Mouse (Mus musculus) lung, embryonic 16.5 days (tissue): Measurements from ENCODE around the gene Gsdme. TPM values are rescaled to one million over a fixed set of nuclear protein-coding genes. Genes with fewer than 3 reads are reported as not detected.

Source experiments
- ATAC-seq: fragments of 200-750 bp; cut with Nextera tagmentation; 2 replicates; pipeline ENCODE4 v1.8.0; 2017; ENCODE audit warnings: low read depth, mild to moderate bottlenecking, moderate library complexity
- H3K27ac ChIP-seq: fragments of 300-500 bp; sonication (generic); 2 replicates; pipeline ENCODE4 v1.5.1; 2014; ENCODE audit warnings: mild to moderate bottlenecking, control low read depth, low read length
- H3K27me3 ChIP-seq: fragments of 300-500 bp; sonication (generic); 2 replicates; pipeline ENCODE4 v1.6.1; 2014; ENCODE audit warnings: low read depth, low read length, mixed read lengths; ENCODE audit not compliant: control insufficient read depth, insufficient read depth
- H3K36me3 ChIP-seq: fragments of 300-500 bp; sonication (generic); 2 replicates; pipeline ENCODE4 v1.6.1; 2014; ENCODE audit warnings: low read length; ENCODE audit not compliant: control insufficient read depth, insufficient read depth
- H3K4me1 ChIP-seq: fragments of 300-500 bp; sonication (generic); replicated peaks from 2 replicates; pipeline ENCODE4 v1.6.1; 2014; ENCODE audit warnings: low read length, mixed read lengths; ENCODE audit not compliant: control insufficient read depth, insufficient read depth
- H3K4me2 ChIP-seq: fragments of 300-500 bp; sonication (generic); 2 replicates; pipeline ENCODE4 v1.6.1; 2014; ENCODE audit warnings: low read depth, low read length, control low read depth
- H3K4me3 ChIP-seq: fragments of 300-500 bp; sonication (generic); 2 replicates; pipeline ENCODE4 v1.5.1; 2014; ENCODE audit warnings: mild to moderate bottlenecking, low read length, control low read depth
- H3K9ac ChIP-seq: fragments of 300-500 bp; sonication (generic); 2 replicates; pipeline ENCODE4 v1.6.1; 2014; ENCODE audit warnings: low read length, control low read depth
- H3K9me3 ChIP-seq: fragments of 300-500 bp; sonication (generic); 2 replicates; pipeline ENCODE4 v1.6.1; 2016; ENCODE audit warnings: low read length; ENCODE audit not compliant: control insufficient read depth
- WGBS: fragments of 180-500 bp; shearing (Covaris S2); extraction: QIAGEN DNeasy Blood & Tissue Kit; methylation state at CpG from one replicate; pipeline ENCODE4 v1.1.7; 2014; 5-methylcytosine and 5-hydroxymethylcytosine counted together
- polyA plus RNA-seq: library from polyadenylated mRNA; unstranded; fragments of >200 nt; fragmentation: Nextera tagmentation; extraction: Ambion mirVana; gene quantifications from 2 replicates; pipeline ENCODE4 v1.2.1, GENCODE M21; 2015

Gene Gsdme
- polyA plus RNA-seq, 1 experiment from 2014 or later, result 32.0 TPM

DNA sequence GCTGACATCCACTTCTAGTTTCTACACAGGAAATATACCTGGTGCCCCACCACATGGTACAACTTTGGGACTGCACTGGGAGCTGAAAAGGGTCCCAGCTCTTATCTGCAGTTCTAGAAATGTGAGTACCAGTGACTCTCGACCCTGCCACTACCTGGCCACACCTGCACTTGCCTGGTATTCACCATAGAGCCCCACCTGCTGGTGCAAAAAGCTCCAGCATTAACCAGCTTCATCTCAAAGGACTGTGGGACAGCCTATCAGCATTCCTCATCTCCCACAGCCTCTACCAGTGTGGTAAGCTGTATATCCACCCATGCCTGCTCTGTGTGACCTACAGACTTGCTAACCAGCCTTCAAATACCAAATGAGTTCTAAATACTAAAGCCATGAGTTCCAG is 30.7 kb downstream of the Gsdme start:
- 33% methylated on average over 1 of the region's 1 CpGs for WGBS
- Histone ChIP-seq H3K27ac (no peak overlapping the region), H3K4me2 (no peak overlapping the region), H3K9me3 (no peaks in the 10 kb centered on the region), H3K9ac (no peak overlapping the region), H3K4me3 (no peak overlapping the region), H3K4me1 (no peaks in the 10 kb centered on the region), H3K27me3 (no peaks in the 10 kb centered on the region), H3K36me3 (no peaks in the 10 kb centered on the region)
- ATAC-seq, result no peak

- ATAC-seq, result no peak
- WGBS, result 87% methylated on average over 5 of the region's 5 CpGs
- H3K9me3 ChIP-seq, result no peaks in the 10 kb centered on the region
- no peak overlapping the region for H3K4me2 ChIP-seq
- H3K4me1 ChIP-seq, result no peaks in the 10 kb centered on the region
- H3K27me3 ChIP-seq, result no peaks in the 10 kb centered on the region
- no peak overlapping the region for H3K9ac ChIP-seq
- no peak overlapping the region for H3K27ac ChIP-seq
- H3K4me3 ChIP-seq, result no peak overlapping the region
- no peaks in the 10 kb centered on the region for H3K36me3 ChIP-seq
Measured at GRCm38 (mm10) chr6:50231288-50231687, 32.4 kb downstream of the Gsdme start.

- no peak overlapping the region for H3K27ac ChIP-seq
- no peak overlapping the region for H3K9ac ChIP-seq
- no peaks in the 10 kb centered on the region for H3K4me1 ChIP-seq
- H3K4me2 ChIP-seq, result no peak overlapping the region
- H3K9me3 ChIP-seq, result no peaks in the 10 kb centered on the region
- H3K36me3 ChIP-seq, result no peaks in the 10 kb centered on the region
- H3K4me3 ChIP-seq, result no peak overlapping the region
- peak; percentile 57; the same call in 1 of the 2 replicates for ATAC-seq
- 66% methylated on average over 5 of the region's 5 CpGs for WGBS
- no peaks in the 10 kb centered on the region for H3K27me3 ChIP-seq
Measured at GRCm38 (mm10) chr6:50228180-50228579, 35.5 kb downstream of the Gsdme start.

DNA sequence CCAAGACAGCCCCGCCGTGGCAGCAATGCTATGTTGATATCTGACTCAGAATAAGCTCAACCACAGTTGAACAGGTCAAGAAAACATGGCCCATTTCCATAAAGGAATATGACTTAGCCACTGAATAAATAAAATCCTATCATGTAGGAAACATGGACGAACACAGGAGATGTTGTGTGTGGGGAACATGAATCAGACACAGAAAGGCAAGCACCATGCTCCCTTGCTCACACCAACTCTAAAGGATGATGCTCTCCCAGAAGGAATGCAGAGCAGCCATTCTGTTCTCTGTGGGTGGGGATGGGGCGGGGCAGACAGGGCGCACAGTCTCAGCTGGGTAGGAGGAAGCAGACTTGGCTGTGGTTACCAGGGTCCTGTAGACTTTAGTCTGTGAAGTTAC is 38.4 kb downstream of the Gsdme start:
- Histone ChIP-seq H3K9ac (no peak overlapping the region), H3K9me3 (no peaks in the 10 kb centered on the region), H3K4me2 (no peak overlapping the region), H3K27ac (no peak overlapping the region), H3K4me3 (no peak overlapping the region), H3K4me1 (no peaks in the 10 kb centered on the region), H3K36me3 (no peaks in the 10 kb centered on the region), H3K27me3 (no peaks in the 10 kb centered on the region)
- no peak for ATAC-seq
- 85% methylated on average over 5 of the region's 5 CpGs for WGBS

DNA sequence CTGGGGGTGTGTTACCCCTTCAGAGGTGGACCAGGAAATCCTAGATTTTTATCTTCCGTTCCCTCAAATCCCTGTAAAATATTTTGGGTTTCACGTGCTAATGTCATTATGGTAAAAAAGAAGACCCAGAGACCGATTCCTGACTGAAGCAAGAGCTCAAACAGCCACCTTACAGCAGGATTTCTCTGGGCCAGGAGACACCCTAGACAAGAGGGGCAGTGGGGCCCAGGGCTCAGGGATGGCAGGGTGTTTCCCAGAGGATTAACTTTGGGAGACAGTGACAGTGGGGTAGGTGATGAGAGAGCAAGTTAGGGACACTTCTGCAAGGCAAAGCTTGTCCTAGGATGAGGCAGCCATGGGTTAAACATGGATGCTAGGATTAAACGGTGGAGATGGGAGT is 40.1 kb downstream of the Gsdme start:
- H3K4me2 ChIP-seq, result no peak overlapping the region
- no peak overlapping the region for H3K9ac ChIP-seq
- no peaks in the 10 kb centered on the region for H3K4me1 ChIP-seq
- H3K4me3 ChIP-seq, result no peak overlapping the region
- H3K36me3 ChIP-seq, result no peaks in the 10 kb centered on the region
- H3K9me3 ChIP-seq, result no peaks in the 10 kb centered on the region
- 84% methylated on average over 4 of the region's 4 CpGs for WGBS
- no peaks in the 10 kb centered on the region for H3K27me3 ChIP-seq
- ATAC-seq, result no peak
- no peak overlapping the region for H3K27ac ChIP-seq

DNA sequence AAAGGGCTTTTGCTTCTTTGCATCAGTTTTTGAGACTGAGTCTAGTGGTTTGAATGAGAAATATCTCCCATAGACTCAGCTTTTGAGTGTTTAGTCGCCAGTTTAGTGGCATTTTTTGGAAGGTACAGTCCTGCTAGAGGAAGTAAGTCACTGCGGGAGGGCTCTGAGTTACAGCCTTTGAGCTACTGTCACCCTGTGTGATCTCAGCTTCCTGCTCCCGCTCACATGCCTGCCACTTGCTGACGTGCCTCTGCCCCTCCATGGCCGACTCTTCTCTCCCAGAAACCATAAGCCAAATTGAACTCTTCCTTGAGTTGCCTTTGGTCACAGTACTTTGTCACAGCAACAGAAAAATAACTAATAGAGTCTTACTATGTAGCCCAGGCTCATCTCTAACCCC is 40.7 kb downstream of the Gsdme start:
- Histone ChIP-seq H3K9me3 (no peaks in the 10 kb centered on the region), H3K27ac (no peak overlapping the region), H3K9ac (no peak overlapping the region), H3K4me2 (no peak overlapping the region), H3K36me3 (no peaks in the 10 kb centered on the region), H3K4me1 (no peaks in the 10 kb centered on the region), H3K27me3 (no peaks in the 10 kb centered on the region), H3K4me3 (no peak overlapping the region)
- ATAC-seq, result no peak
- 70% methylated on average over 5 of the region's 5 CpGs for WGBS

DNA sequence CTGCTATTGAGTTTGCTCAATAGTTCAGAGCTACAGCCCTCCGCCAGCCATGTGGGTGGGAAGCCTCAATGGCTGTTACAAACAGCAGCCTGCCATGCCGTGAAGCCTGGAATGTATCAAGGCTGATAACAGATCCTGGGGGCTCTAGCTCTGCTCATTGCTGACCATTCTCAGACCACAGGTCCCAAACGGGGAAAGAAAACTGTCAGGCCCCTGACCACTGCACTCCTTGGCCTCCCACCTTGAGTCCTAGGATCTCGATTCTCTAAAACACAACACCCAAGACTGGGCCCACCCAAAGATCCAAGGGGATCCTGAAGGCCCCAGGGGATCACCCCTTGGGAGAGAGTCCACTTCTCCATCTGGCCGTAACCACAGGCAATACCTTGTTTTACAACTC is 41.3 kb downstream of the Gsdme start:
- H3K27ac ChIP-seq, result no peak overlapping the region
- no peak overlapping the region for H3K4me2 ChIP-seq
- H3K4me1 ChIP-seq, result no peaks in the 10 kb centered on the region
- no peak for ATAC-seq
- H3K9ac ChIP-seq, result no peak overlapping the region
- no peak overlapping the region for H3K4me3 ChIP-seq
- H3K36me3 ChIP-seq, result no peaks in the 10 kb centered on the region
- no peaks in the 10 kb centered on the region for H3K27me3 ChIP-seq
- H3K9me3 ChIP-seq, result no peaks in the 10 kb centered on the region
- WGBS, result 69% methylated on average over 5 of the region's 5 CpGs

DNA sequence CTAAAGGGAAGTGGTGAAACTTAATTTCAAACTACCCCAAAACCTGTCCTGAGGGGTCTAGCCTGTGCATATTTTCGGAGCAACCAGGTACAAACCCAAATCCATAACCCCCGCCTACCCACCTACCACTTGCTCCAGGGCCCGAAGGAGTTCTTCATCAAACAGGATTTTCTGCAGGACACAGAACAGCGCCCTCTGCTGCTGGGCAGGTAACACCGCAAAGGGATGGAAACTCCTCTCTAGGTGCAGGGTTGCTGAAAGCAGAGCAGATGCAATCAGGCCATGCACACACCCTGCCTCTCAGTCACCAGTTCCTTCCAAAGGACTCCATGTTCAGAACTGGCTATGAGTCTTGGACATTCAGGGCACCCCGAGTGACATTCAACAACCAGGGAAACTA is 42.8 kb downstream of the Gsdme start:
- H3K4me2 ChIP-seq, result no peak overlapping the region
- ATAC-seq, result no peak
- H3K4me1 ChIP-seq, result no peaks in the 10 kb centered on the region
- H3K9ac ChIP-seq, result no peak overlapping the region
- no peak overlapping the region for H3K4me3 ChIP-seq
- no peaks in the 10 kb centered on the region for H3K27me3 ChIP-seq
- no peaks in the 10 kb centered on the region for H3K36me3 ChIP-seq
- H3K9me3 ChIP-seq, result no peaks in the 10 kb centered on the region
- H3K27ac ChIP-seq, result no peak overlapping the region
- 45% methylated on average over 6 of the region's 6 CpGs for WGBS

DNA sequence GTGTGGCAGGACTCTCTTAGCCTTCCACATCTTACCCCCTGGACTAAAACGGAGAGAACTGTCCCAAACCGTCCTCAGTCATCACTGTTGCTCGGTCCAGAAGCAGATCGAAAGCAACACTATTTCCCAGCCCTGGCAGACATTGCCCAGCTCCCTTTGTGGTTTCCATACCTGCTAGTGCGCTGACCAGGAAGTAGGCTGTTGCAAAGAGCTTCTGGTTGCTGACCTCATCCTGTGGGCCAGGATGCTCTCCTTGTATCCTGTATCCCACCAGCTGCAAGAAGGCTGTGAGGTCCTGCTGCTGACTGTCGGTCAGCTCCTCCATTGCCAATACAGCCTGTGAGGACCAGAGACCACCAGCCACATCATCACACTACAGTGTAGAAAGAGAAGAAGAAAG is 44.6 kb downstream of the Gsdme start:
- H3K4me3 ChIP-seq, result no peak overlapping the region
- H3K9me3 ChIP-seq, result no peaks in the 10 kb centered on the region
- WGBS, result 84% methylated on average over 6 of the region's 6 CpGs
- no peak overlapping the region for H3K4me2 ChIP-seq
- H3K4me1 ChIP-seq, result no peaks in the 10 kb centered on the region
- no peaks in the 10 kb centered on the region for H3K27me3 ChIP-seq
- H3K9ac ChIP-seq, result no peak overlapping the region
- no peak overlapping the region for H3K27ac ChIP-seq
- no peaks in the 10 kb centered on the region for H3K36me3 ChIP-seq
- ATAC-seq, result no peak

DNA sequence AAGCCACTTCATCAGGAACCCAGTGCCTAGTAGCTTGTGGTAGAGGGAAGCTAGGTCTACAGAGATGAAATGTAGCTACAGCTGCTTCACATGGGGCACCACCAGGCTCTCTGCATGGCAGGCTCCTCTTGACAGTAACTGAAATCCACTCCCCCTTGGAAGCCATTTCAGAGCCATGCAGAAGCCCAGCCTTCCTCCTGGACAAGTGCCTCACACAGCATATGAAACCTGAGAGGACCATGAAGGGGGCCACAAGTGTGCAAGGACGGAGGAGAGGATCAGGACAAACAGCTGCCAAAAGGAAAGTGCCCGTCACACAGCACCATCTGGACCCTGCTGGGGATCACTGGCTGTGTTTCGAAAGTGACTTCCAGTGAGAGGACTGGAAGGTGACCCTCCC is 45.0 kb downstream of the Gsdme start:
- no peak overlapping the region for H3K4me3 ChIP-seq
- H3K36me3 ChIP-seq, result no peaks in the 10 kb centered on the region
- no peaks in the 10 kb centered on the region for H3K9me3 ChIP-seq
- H3K4me2 ChIP-seq, result no peak overlapping the region
- H3K9ac ChIP-seq, result no peak overlapping the region
- no peaks in the 10 kb centered on the region for H3K27me3 ChIP-seq
- no peaks in the 10 kb centered on the region for H3K4me1 ChIP-seq
- no peak for ATAC-seq
- WGBS, result 50% methylated on average over 3 of the region's 3 CpGs
- H3K27ac ChIP-seq, result no peak overlapping the region
